Mouse (Mus musculus) kidney, postnatal 0 days (tissue): Measurements from ENCODE around the gene Rab6a. TPM values are rescaled to one million over a fixed set of nuclear protein-coding genes. Genes with fewer than 3 reads are reported as not detected.

Experiments
- ATAC-seq: fragments of 200-750 bp; cut with Nextera tagmentation; replicated peaks from 2 replicates; pipeline ENCODE4 v1.8.0; 2017; ENCODE audit warnings: low read depth, moderate number of reproducible peaks, moderate TSS enrichment, moderate library complexity; ENCODE audit not compliant: low FRiP score
- DNase-seq: peaks from one replicate; pipeline ENCODE4 v3.0.0-alpha.2; 2016; ENCODE audit warnings: low spot score
- H3K27ac ChIP-seq: fragments of 300-500 bp; sonication (generic); 2 replicates; pipeline ENCODE4 v1.5.1; 2014; ENCODE audit warnings: mild to moderate bottlenecking
- H3K27me3 ChIP-seq: fragments of 300-500 bp; sonication (generic); 2 replicates; pipeline ENCODE4 v1.6.1; 2014; ENCODE audit warnings: low read length, mixed read lengths; ENCODE audit not compliant: insufficient read depth
- H3K36me3 ChIP-seq: fragments of 300-500 bp; sonication (generic); 2 replicates; pipeline ENCODE4 v1.6.1; 2014; ENCODE audit warnings: low read length, mixed read lengths; ENCODE audit not compliant: insufficient read depth
- H3K4me1 ChIP-seq: fragments of 300-500 bp; sonication (generic); replicated peaks from 2 replicates; pipeline ENCODE4 v1.6.1; 2014; ENCODE audit warnings: antibody characterized with exemption, low read length, mixed read lengths; ENCODE audit not compliant: insufficient read depth
- H3K4me2 ChIP-seq: fragments of 300-500 bp; sonication (generic); 2 replicates; pipeline ENCODE4 v1.6.1; 2014; ENCODE audit warnings: mild to moderate bottlenecking, low read length, moderate library complexity, mixed read lengths
- H3K4me3 ChIP-seq: fragments of 300-500 bp; sonication (generic); replicated peaks from 2 replicates; pipeline ENCODE4 v1.5.1; 2014; ENCODE audit warnings: low read depth, low read length
- H3K9ac ChIP-seq: fragments of 300-500 bp; sonication (generic); 2 replicates; pipeline ENCODE4 v1.6.1; 2014; ENCODE audit warnings: low read depth, low read length
- H3K9me3 ChIP-seq: fragments of 300-500 bp; sonication (generic); replicated peaks from 2 replicates; pipeline ENCODE4 v1.6.1; 2016; ENCODE audit warnings: low read length, inconsistent platforms, mixed read lengths
- CTCF ChIP-seq: IDR thresholded peaks from 2 replicates; pipeline ENCODE4 v1.5.1; 2016; ENCODE audit warnings: antibody characterized with exemption, low read depth, mild to moderate bottlenecking, moderate library complexity
- WGBS: fragments of 180-500 bp; shearing (Covaris S2); extraction: QIAGEN DNeasy Blood & Tissue Kit; methylation state at CpG from one replicate; pipeline ENCODE4 v1.1.7; 2014; 5-methylcytosine and 5-hydroxymethylcytosine counted together
- polyA plus RNA-seq: library from polyadenylated mRNA; unstranded; fragments of >200 nt; fragmentation: Nextera tagmentation; extraction: Ambion mirVana; gene quantifications from 2 replicates; pipeline ENCODE4 v1.2.1, GENCODE M21; 2015

The Rab6a gene
- polyA plus RNA-seq, 1 experiment from 2014 or later: 90.7 TPM

DNA sequence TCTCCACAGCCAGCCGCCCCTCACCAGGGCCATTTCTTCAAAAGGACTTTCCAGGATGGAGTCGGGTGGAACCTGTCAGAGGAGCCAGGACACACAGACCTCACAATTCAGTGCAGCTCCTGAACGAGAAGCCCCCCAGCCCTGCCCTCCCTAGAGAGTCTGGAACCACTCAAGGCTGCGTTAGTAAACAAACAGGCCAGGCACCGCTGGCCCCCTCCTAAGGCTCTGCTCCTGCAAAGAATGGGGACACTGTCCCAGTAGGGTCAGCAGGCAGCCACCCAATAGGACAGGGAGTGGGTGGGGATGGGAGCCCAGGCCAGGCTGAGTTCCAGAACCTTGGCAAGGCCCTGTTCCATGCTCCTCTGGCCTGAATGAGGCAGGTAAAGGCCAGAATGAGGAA, 49.5 kb downstream of the Rab6a start:
- Histone ChIP-seq H3K27me3 (no peaks in the 10 kb centered on the region), H3K4me1 (0 out of 2 replicates have a peak, but pooled peaks cover 8% of the 10 kb centered on the region), H3K36me3 (no peaks in the 10 kb centered on the region), H3K9me3 (no peaks in the 10 kb centered on the region), H3K4me2 (no peak overlapping the region), H3K27ac (no peak overlapping the region), H3K9ac (no peak overlapping the region), H3K4me3 (no peak overlapping the region)
- no peak for TF ChIP-seq CTCF
- 32% methylated on average over 5 of the region's 5 CpGs for WGBS
- DNase-seq: no peak
- ATAC-seq: no peak

DNA sequence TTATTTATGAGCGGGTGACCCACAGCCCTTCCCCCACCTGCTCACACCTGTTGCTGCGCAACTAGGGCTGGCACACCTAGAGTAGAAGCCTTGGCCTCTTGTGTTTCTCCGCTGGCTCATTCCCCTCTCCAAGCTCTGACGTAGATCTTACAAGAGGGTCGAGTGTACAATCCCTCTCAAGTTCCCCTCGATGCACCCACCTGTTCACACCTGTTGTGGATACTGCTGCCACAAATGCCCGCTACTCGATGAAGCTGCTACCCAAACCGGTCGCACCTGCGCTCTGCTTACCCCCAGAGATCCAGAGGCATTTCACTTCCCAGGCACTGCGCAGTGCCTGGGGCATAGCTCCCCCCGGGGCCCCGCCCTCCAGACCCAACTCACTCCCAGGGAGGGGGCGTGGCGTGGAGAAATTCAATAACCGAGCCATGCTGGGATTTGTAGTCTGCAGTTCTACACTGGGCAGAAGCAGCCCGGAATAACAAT, 50.9 kb downstream of the Rab6a start:
- H3K9me3 ChIP-seq: no peaks in the 10 kb centered on the region
- H3K4me2 ChIP-seq: peak overlapping the region; percentile 48
- no peak overlapping the region for H3K27ac ChIP-seq
- no peak for TF ChIP-seq CTCF
- 0 out of 2 replicates have a peak, but pooled peaks cover 8% of the 10 kb centered on the region for H3K4me1 ChIP-seq
- H3K27me3 ChIP-seq: no peaks in the 10 kb centered on the region
- DNase-seq (peak; percentile 59), ATAC-seq (peak; percentile 43; the same call in 1 of the 2 replicates)
- H3K9ac ChIP-seq: no peak overlapping the region
- H3K36me3 ChIP-seq: no peaks in the 10 kb centered on the region
- WGBS: 26% methylated on average over 18 of the region's 18 CpGs
- no peak overlapping the region for H3K4me3 ChIP-seq

- DNase-seq: no peak
- WGBS: 83% methylated on average over 7 of the region's 7 CpGs
- ATAC-seq: no peak
- H3K27ac ChIP-seq: no peak overlapping the region
- H3K9ac ChIP-seq: no peak overlapping the region
- H3K36me3 ChIP-seq: no peaks in the 10 kb centered on the region
- 0 out of 2 replicates have a peak, but pooled peaks cover 8% of the 10 kb centered on the region for H3K4me1 ChIP-seq
- H3K9me3 ChIP-seq: no peaks in the 10 kb centered on the region
- no peak for TF ChIP-seq CTCF
- H3K4me3 ChIP-seq: no peak overlapping the region
- no peak overlapping the region for H3K4me2 ChIP-seq
- no peaks in the 10 kb centered on the region for H3K27me3 ChIP-seq
Observed at GRCm38 (mm10) chr7:100661264-100661663, 54.1 kb downstream of the Rab6a start.

GRCm38 (mm10) chr7:100662231-100662630, 55.0 kb downstream of the Rab6a start, which contains the start of gene Plekhb1:
Gene Plekhb1, minus strand, starts transcription at chr7:100662414.
- H3K4me3 ChIP-seq: no peak within 1 kb of the TSS
- TF ChIP-seq CTCF: no peak
- no peak for ATAC-seq

GRCm38 (mm10) chr7:100663190-100663589, 56.0 kb downstream of the Rab6a start:
- peak; percentile 98 for DNase-seq
- WGBS: 2% methylated on average over 13 of the region's 13 CpGs
- Histone ChIP-seq H3K4me3 (no peak overlapping the region), H3K36me3 (no peaks in the 10 kb centered on the region), H3K9me3 (no peaks in the 10 kb centered on the region), H3K27ac (no peak overlapping the region), H3K4me1 (0 out of 2 replicates have a peak, but pooled peaks cover 6% of the 10 kb centered on the region), H3K4me2 (peak overlapping the region; percentile 34), H3K9ac (0 out of 2 replicates have a peak overlapping the region, but pooled peaks have one; percentile 18), H3K27me3 (no peaks in the 10 kb centered on the region)
- peak; percentile 90; the same call in 1 of the 2 replicates for ATAC-seq
- peak; percentile 98 for TF ChIP-seq CTCF

More at GRCm38 (mm10) chr7:100662231-100662630, 55.0 kb downstream of the Rab6a start, which contains the start of gene Plekhb1:
- 0 out of 2 replicates have a peak within 1 kb of the TSS, but pooled peaks have one; percentile 18 for H3K9ac ChIP-seq
- no peaks in the 10 kb centered on the region for H3K36me3 ChIP-seq
- H3K4me2 ChIP-seq: peak within 1 kb of the TSS; percentile 34
- H3K9me3 ChIP-seq: no peaks in the 10 kb centered on the region
- no peaks in the 10 kb centered on the region for H3K27me3 ChIP-seq
- DNase-seq: no peak
- no peak within 1 kb of the TSS for H3K27ac ChIP-seq
- 0 out of 2 replicates have a peak, but pooled peaks cover 8% of the 10 kb centered on the region for H3K4me1 ChIP-seq
- WGBS: 75% methylated on average over 8 of the region's 8 CpGs

DNA sequence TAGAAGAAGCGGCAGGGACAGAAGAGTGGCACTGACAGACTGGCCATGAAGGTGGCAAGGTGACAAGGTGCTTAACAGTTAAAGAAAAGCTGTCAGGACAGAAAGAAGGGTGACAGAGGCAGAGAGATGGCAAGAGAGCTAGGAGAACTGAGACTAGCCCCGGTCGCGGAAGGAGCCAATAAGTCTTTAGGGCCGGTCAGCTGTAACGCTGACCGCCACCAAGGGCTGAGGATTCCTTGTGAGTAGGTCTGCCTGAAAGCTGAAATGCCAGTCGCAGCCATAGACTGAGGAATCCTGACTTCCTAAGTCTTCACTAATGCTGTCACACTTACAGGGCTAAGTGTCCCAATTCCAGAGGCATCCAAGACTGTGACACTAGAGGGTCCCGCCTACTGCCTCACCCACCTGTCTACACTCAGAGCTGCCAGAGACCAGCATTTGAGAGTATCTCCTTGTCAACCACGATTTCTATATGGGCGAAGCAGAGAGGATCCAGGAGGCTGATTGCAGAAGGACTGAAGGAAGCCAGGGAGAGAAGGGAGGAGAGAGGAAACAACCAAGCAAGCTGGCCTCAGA, 56.6 kb downstream of the Rab6a start:
- no peak for TF ChIP-seq CTCF
- no peaks in the 10 kb centered on the region for H3K9me3 ChIP-seq
- H3K36me3 ChIP-seq: no peaks in the 10 kb centered on the region
- H3K4me3 ChIP-seq: no peak overlapping the region
- H3K4me1 ChIP-seq: no peaks in the 10 kb centered on the region
- H3K27ac ChIP-seq: no peak overlapping the region
- WGBS: 44% methylated on average over 11 of the region's 11 CpGs
- no peaks in the 10 kb centered on the region for H3K27me3 ChIP-seq
- H3K9ac ChIP-seq: no peak overlapping the region
- DNase-seq (no peak), ATAC-seq (no peak)
- H3K4me2 ChIP-seq: peak overlapping the region; percentile 34
